Mouse (Mus musculus): ENCODE results near the gene Vps8.

DNA sequence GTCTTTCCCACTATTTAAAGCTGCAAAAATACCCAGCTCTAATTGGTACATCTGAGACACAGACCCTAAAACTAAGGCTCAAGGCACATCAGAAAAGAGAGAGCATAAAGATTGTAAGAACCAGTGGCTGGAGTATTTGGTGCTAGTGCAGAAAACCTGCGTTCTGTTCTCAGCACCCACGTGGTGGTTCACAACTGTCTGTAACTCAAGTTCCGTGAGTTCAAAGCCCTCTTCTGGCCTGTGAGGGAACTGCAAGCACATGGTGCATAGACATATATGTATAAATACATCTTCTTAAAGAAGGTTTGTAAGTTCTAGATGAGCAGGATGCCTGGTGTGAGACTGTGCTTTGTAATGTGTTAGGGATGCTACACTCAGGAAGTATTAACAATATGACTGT lies 8.7 kb downstream of the Vps8 start:
- no peak for TF ChIP-seq POLR2AphosphoS5 (IDR thresholded peaks at IDR 0.05; ENCODE audit: insufficient replicate concordance, low read depth, low read length)
- no peak for TF ChIP-seq CTCF (IDR thresholded peaks at IDR 0.05; ENCODE audit: low read depth, low read length)
- TF ChIP-seq GATA1 (IDR thresholded peaks at IDR 0.05; ENCODE audit: borderline replicate concordance, low read length) = no peak
